Mouse (Mus musculus) adrenal gland, postnatal 36 days (tissue): ENCODE measurements at regions not wholly inside any gene's neighbourhood (a gene's known extent, or its start where the extent isn't known, plus 50 kb on each side); places are given as distances from the start of the nearest gene placed in this dataset.

Experiments used
- DNase-seq, 2 experiments: peaks; one replicate each; pipeline ENCODE4 v3.0.0; 2021; ENCODE audit warnings: mixed read lengths in 1 of 2

- no peak for DNase-seq
Observed at GRCm38 (mm10) chr11:12112646-12113353, 74.3 kb upstream of the Grb10 start.

- peak in 1 of 2 experiments; percentile 1 for DNase-seq
Observed at GRCm38 (mm10) chr11:12107711-12108110, 69.2 kb upstream of the Grb10 start.

GRCm38 (mm10) chr11:12090961-12091360 lies 52.5 kb upstream of the Grb10 start:
- DNase-seq = no peak

- DNase-seq = no peak
Observed at GRCm38 (mm10) chr11:12089788-12090365, 51.4 kb upstream of the Grb10 start.
